Mouse (Mus musculus) monocyte, adult 59 days (primary cell): Measurements from ENCODE around the gene Olfr429. TPM values are rescaled to one million over a fixed set of nuclear protein-coding genes. Genes with fewer than 3 reads are reported as not detected.

ENCODE experiments used
- total RNA-seq, 2 experiments: library from RNA; stranded (reverse); gene quantifications; one replicate each; pipeline ENCODE4 v1.2.4; 2023

Olfr429 gene
- total RNA-seq: not detected

GRCm38 (mm10) chr1:174084031-174084430, at the start of gene Olfr429:
Gene Olfr429, plus strand, starts transcription at chr1:174084331.

GRCm38 (mm10) chr1:174040523-174041177, 43.5 kb upstream of the Olfr429 start, which contains the start of gene Olfr433:
Gene Olfr433, plus strand, starts transcription at chr1:174040705.

GRCm38 (mm10) chr1:174048893-174049292, 35.2 kb upstream of the Olfr429 start, which contains the start of gene Olfr432:
Gene Olfr432, plus strand, starts transcription at chr1:174049205.

GRCm38 (mm10) chr1:174066305-174066704, 17.8 kb upstream of the Olfr429 start, which contains the start of gene Olfr430:
Gene Olfr430, plus strand, starts transcription at chr1:174066605.

GRCm38 (mm10) chr1:174096591-174096990, 12.5 kb downstream of the Olfr429 start, which contains the start of gene Olfr427:
Gene Olfr427, plus strand, starts transcription at chr1:174096891.

GRCm38 (mm10) chr1:174121062-174121461, 36.9 kb downstream of the Olfr429 start, which contains the start of gene Olfr231:
Gene Olfr231, minus strand, starts transcription at chr1:174121162.

GRCm38 (mm10) chr1:174131217-174131616, 47.1 kb downstream of the Olfr429 start, which contains the start of gene Olfr424:
Gene Olfr424, plus strand, starts transcription at chr1:174131517.

Other genes starting within 250 kb of the Olfr429 start
- gene Ifi211, start 171.3 kb upstream of the Olfr429 start, total RNA-seq: 10 to 100 TPM; 44.9 to 61.2 TPM
- 100 to 1,000 TPM; 164 to 195 TPM for gene Mndal, start 141.8 kb upstream of the Olfr429 start, total RNA-seq
- gene Ifi203, start 141.7 kb upstream of the Olfr429 start, total RNA-seq: 100 to 1,000 TPM in 1 of 2 experiments, 10 to 100 TPM in 1; 98.7 to 125 TPM
- not detected for gene Ifi202b, start 101.6 kb upstream of the Olfr429 start, total RNA-seq
- gene Ifi205, start 52.5 kb upstream of the Olfr429 start, total RNA-seq: 10 to 100 TPM; 39.0 to 47.5 TPM
- under 1 TPM in 1 of 2 experiments, not detected in 1; 0.39 TPM for gene Olfr433, start 43.6 kb upstream of the Olfr429 start, total RNA-seq
- not detected for gene Olfr432, start 35.1 kb upstream of the Olfr429 start, total RNA-seq
- gene Olfr430, start 17.7 kb upstream of the Olfr429 start, total RNA-seq: not detected
- not detected for gene Olfr427, start 12.6 kb downstream of the Olfr429 start, total RNA-seq
- gene Olfr231, start 36.8 kb downstream of the Olfr429 start, total RNA-seq: not detected
- gene Olfr424, start 47.2 kb downstream of the Olfr429 start, total RNA-seq: not detected
- gene Olfr420, start 71.3 kb downstream of the Olfr429 start, total RNA-seq: not detected
- gene Spta1, start 88.4 kb downstream of the Olfr429 start, total RNA-seq: under 1 TPM in 1 of 2 experiments, not detected in 1; 0.13 TPM
- not detected for gene Olfr419, start 167.7 kb downstream of the Olfr429 start, total RNA-seq
- gene Mptx1, start 246.2 kb downstream of the Olfr429 start, total RNA-seq: not detected